Mouse (Mus musculus) midbrain, postnatal 0 days (tissue): ENCODE measurements around the gene Csk. TPM values are rescaled to one million over a fixed set of nuclear protein-coding genes. Genes with fewer than 3 reads are reported as not detected.

Source experiments
- ATAC-seq: fragments of 200-750 bp; cut with Nextera tagmentation; 2 replicates; pipeline ENCODE4 v1.8.0; 2017; ENCODE audit warnings: moderate number of reproducible peaks, mild to moderate bottlenecking, moderate TSS enrichment, moderate library complexity; ENCODE audit not compliant: low FRiP score
- DNase-seq: peaks from one replicate; pipeline ENCODE4 v3.0.0-alpha.2; 2015; ENCODE audit warnings: low spot score
- H3K27ac ChIP-seq: fragments of 300-500 bp; sonication (generic); 2 replicates; pipeline ENCODE4 v1.5.1; 2014; ENCODE audit warnings: low read depth, mild to moderate bottlenecking, low read length, mixed read lengths
- H3K27me3 ChIP-seq: fragments of 300-500 bp; sonication (generic); 2 replicates; pipeline ENCODE4 v1.6.1; 2014; ENCODE audit warnings: low read length, control low read depth, mixed read lengths; ENCODE audit not compliant: insufficient read depth
- H3K36me3 ChIP-seq: fragments of 300-500 bp; sonication (generic); 2 replicates; pipeline ENCODE4 v1.6.1; 2014; ENCODE audit warnings: low read length, control low read depth, mixed read lengths; ENCODE audit not compliant: insufficient read depth
- H3K4me1 ChIP-seq: fragments of 300-500 bp; sonication (generic); 2 replicates; pipeline ENCODE4 v1.6.1; 2014; ENCODE audit warnings: mild to moderate bottlenecking, control low read depth, antibody characterized with exemption, low read length, mixed read lengths; ENCODE audit not compliant: insufficient read depth
- H3K4me2 ChIP-seq: fragments of 300-500 bp; sonication (generic); 2 replicates; pipeline ENCODE4 v1.6.1; 2014; ENCODE audit warnings: low read depth, mild to moderate bottlenecking, low read length, mixed read lengths; ENCODE audit not compliant: poor library complexity, severe bottlenecking
- H3K4me3 ChIP-seq: fragments of 300-500 bp; sonication (generic); 2 replicates; pipeline ENCODE4 v1.5.1; 2014; ENCODE audit warnings: low read depth, mild to moderate bottlenecking, low read length, moderate library complexity
- H3K9ac ChIP-seq: fragments of 300-500 bp; sonication (generic); replicated peaks from 2 replicates; pipeline ENCODE4 v1.6.1; 2014; ENCODE audit warnings: mild to moderate bottlenecking, low read length, moderate library complexity, mixed read lengths; ENCODE audit not compliant: poor library complexity, severe bottlenecking
- H3K9me3 ChIP-seq: fragments of 300-500 bp; sonication (generic); 2 replicates; pipeline ENCODE4 v1.6.1; 2016; ENCODE audit warnings: low read length, control low read depth
- CTCF ChIP-seq: IDR thresholded peaks from 2 replicates; pipeline ENCODE4 v1.5.1; 2016; ENCODE audit warnings: antibody characterized with exemption, mild to moderate bottlenecking
- WGBS: fragments of 180-500 bp; shearing (Covaris S2); extraction: QIAGEN DNeasy Blood & Tissue Kit; methylation state at CpG from one replicate; pipeline ENCODE4 v1.1.7; 2014; 5-methylcytosine and 5-hydroxymethylcytosine counted together
- polyA plus RNA-seq: library from polyadenylated mRNA; unstranded; fragments of >200 nt; fragmentation: Nextera tagmentation; extraction: Ambion mirVana; gene quantifications from 2 replicates; pipeline ENCODE4 v1.2.1, GENCODE M21; 2015
- total RNA-seq: library from RNA; depleted of rRNA; stranded (reverse); fragments of >200 nt; gene quantifications from 2 replicates; pipeline ENCODE4 v1.2.3, GENCODE M21; 2014

Csk gene
- total and polyA plus RNA-seq, 2 experiments from 2014 or later = 45.5 to 152 TPM

GRCm38 (mm10) chr9:57664616-57665015 lies 11.2 kb upstream of the Csk start:
- DNase-seq = no peak
- H3K9ac ChIP-seq = no peak overlapping the region
- no peak for ATAC-seq
- no peak overlapping the region for H3K4me2 ChIP-seq
- H3K4me1 ChIP-seq = no peaks in the 10 kb centered on the region
- 72% methylated on average over 7 of the region's 7 CpGs for WGBS
- TF ChIP-seq CTCF = no peak
- no peaks in the 10 kb centered on the region for H3K27me3 ChIP-seq
- H3K4me3 ChIP-seq = no peak overlapping the region
- H3K36me3 ChIP-seq = no peaks in the 10 kb centered on the region
- no peak overlapping the region for H3K27ac ChIP-seq
- no peaks in the 10 kb centered on the region for H3K9me3 ChIP-seq

GRCm38 (mm10) chr9:57661552-57661951 lies 8.1 kb upstream of the Csk start:
- no peaks in the 10 kb centered on the region for H3K36me3 ChIP-seq
- WGBS = 70% methylated on average over 3 of the region's 3 CpGs
- no peak for TF ChIP-seq CTCF
- ATAC-seq (no peak), DNase-seq (no peak)
- H3K27ac ChIP-seq = no peak overlapping the region
- H3K27me3 ChIP-seq = no peaks in the 10 kb centered on the region
- H3K4me3 ChIP-seq = no peak overlapping the region
- H3K4me2 ChIP-seq = no peak overlapping the region
- H3K9me3 ChIP-seq = no peaks in the 10 kb centered on the region
- no peak overlapping the region for H3K9ac ChIP-seq
- no peaks in the 10 kb centered on the region for H3K4me1 ChIP-seq

GRCm38 (mm10) chr9:57660501-57660900 lies 7.1 kb upstream of the Csk start:
- H3K4me3 ChIP-seq = no peak overlapping the region
- WGBS = 84% methylated on average over 6 of the region's 6 CpGs
- no peak overlapping the region for H3K9ac ChIP-seq
- TF ChIP-seq CTCF = no peak
- no peaks in the 10 kb centered on the region for H3K9me3 ChIP-seq
- no peaks in the 10 kb centered on the region for H3K36me3 ChIP-seq
- H3K4me2 ChIP-seq = no peak overlapping the region
- no peak for DNase-seq
- no peak for ATAC-seq
- H3K4me1 ChIP-seq = no peaks in the 10 kb centered on the region
- no peaks in the 10 kb centered on the region for H3K27me3 ChIP-seq
- no peak overlapping the region for H3K27ac ChIP-seq

GRCm38 (mm10) chr9:57659774-57660173 lies 6.3 kb upstream of the Csk start:
- 0 out of 2 replicates have a peak, but pooled peaks have one; percentile 58 for ATAC-seq

GRCm38 (mm10) chr9:57658970-57659369 lies 5.5 kb upstream of the Csk start:
- H3K9ac ChIP-seq = no peak overlapping the region
- 0 out of 2 replicates have a peak, but pooled peaks have one; percentile 7 for TF ChIP-seq CTCF
- H3K27me3 ChIP-seq = no peaks in the 10 kb centered on the region
- no peak overlapping the region for H3K4me2 ChIP-seq
- WGBS = 83% methylated on average over 4 of the region's 4 CpGs
- H3K36me3 ChIP-seq = no peaks in the 10 kb centered on the region
- H3K27ac ChIP-seq = no peak overlapping the region
- H3K4me3 ChIP-seq = no peak overlapping the region
- no peaks in the 10 kb centered on the region for H3K9me3 ChIP-seq
- no peaks in the 10 kb centered on the region for H3K4me1 ChIP-seq
- DNase-seq (no peak), ATAC-seq (no peak)

More at GRCm38 (mm10) chr9:57659774-57660173, 6.3 kb upstream of the Csk start:
- Histone ChIP-seq H3K4me2 (no peak overlapping the region), H3K4me3 (no peak overlapping the region), H3K9me3 (no peaks in the 10 kb centered on the region), H3K27ac (no peak overlapping the region), H3K9ac (no peak overlapping the region), H3K4me1 (no peaks in the 10 kb centered on the region), H3K27me3 (no peaks in the 10 kb centered on the region), H3K36me3 (no peaks in the 10 kb centered on the region)
- 30% methylated on average over 4 of the region's 4 CpGs for WGBS
- peak; percentile 87 for TF ChIP-seq CTCF
- DNase-seq = peak; percentile 85

GRCm38 (mm10) chr9:57657843-57658242 lies 4.4 kb upstream of the Csk start:
- Histone ChIP-seq H3K36me3 (no peaks in the 10 kb centered on the region), H3K27me3 (no peaks in the 10 kb centered on the region; the same call in 1 of the 2 replicates), H3K4me1 (no peaks in the 10 kb centered on the region), H3K9me3 (no peaks in the 10 kb centered on the region), H3K9ac (no peak overlapping the region), H3K27ac (no peak overlapping the region), H3K4me3 (no peak overlapping the region), H3K4me2 (no peak overlapping the region)
- peak; percentile 41 for TF ChIP-seq CTCF
- WGBS = 70% methylated on average over 4 of the region's 4 CpGs
- ATAC-seq (no peak), DNase-seq (no peak)
